Comparison of ENCODE assay signal across 11 mouse cellular contexts in the genomic region with DNA sequence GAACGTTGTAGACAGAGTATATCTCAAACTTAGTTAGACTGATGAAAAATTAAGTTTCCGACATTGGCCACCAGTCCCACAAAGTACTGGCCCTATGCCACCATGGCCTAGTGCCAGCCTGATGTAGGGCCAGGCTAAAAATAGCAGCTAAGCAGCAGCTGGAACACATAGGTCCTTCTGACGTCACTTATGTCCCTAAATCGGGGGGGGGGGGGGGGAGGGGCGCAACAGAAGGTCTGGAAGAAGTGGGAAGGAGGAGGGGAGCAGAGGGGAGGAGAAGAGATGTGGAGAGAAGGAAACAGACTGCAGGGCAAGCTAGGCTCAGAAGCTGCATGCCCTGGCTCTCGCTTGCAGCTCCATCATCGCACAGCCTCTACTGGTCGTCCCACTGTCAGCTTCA.
A peak's percentile ranks its signal among the peaks of the same experiment; 100 is the strongest.
DNase-seq lines count a peak whose midpoint lies in the region; ATAC-seq lines count a peak whose summit lies in the region.
"Had no signal": no experiment of that assay in that cellular context is flagged by ENCODE, and none has a peak within 500 bp of the region (broad histone marks: within the 10 kb centered on the region; RNA-seq: fewer than 3 reads in every experiment).

No protein-coding gene starts in this region.

- peak; percentile 55 for DNase-seq in hindbrain, embryonic 14.5 days (ENCODE audit: low spot score)
- peak; percentile 34 for DNase-seq in NIH3T3 (ENCODE audit: low read depth)
- DNase-seq in gastrocnemius, postnatal 4 days (ENCODE audit: low spot score in 2 of 2), result peak; percentile 20 to 30
- DNase-seq in kidney, postnatal 10 days, result peak; percentile 89
- no peak for DNase-seq in urinary bladder, postnatal 10 days (ENCODE audit: low spot score)
- DNase-seq in natural killer cell, adult 2 months (ENCODE audit: low spot score in 2 of 2), result no peak
- no peak for DNase-seq in spleen, postnatal 4 days (ENCODE audit: low spot score in 2 of 2)
- DNase-seq: cerebellum, adult 18-20 months had no signal

- H3K4me1 ChIP-seq in hindbrain, embryonic 14.5 days (replicated peaks; ENCODE audit: control insufficient read depth, insufficient read depth, low read length), result peaks cover 50% of the 10 kb centered on the region
- peaks cover 63% of the 10 kb centered on the region for H3K4me1 ChIP-seq in hindbrain, embryonic 13.5 days (replicated peaks)

- H3K4me3 ChIP-seq in hindbrain, embryonic 14.5 days (replicated peaks; ENCODE audit: low read length), result no peak overlapping the region
- H3K4me3 ChIP-seq in hindbrain, embryonic 13.5 days, result no peak overlapping the region
- H3K4me3 ChIP-seq: hindbrain, embryonic 12.5 days; midbrain, embryonic 10.5 days had no signal

- WGBS in hindbrain, embryonic 14.5 days, result 61% methylated on average over 7 of the region's 8 CpGs
- WGBS in hindbrain, embryonic 13.5 days, result 71% methylated on average over 7 of the region's 8 CpGs

- no peak overlapping the region for H3K27ac ChIP-seq in hindbrain, embryonic 14.5 days
- no peak overlapping the region for H3K27ac ChIP-seq in hindbrain, embryonic 13.5 days
- H3K27ac ChIP-seq: hindbrain, embryonic 12.5 days; midbrain, embryonic 10.5 days had no signal

- no peaks in the 10 kb centered on the region for H3K27me3 ChIP-seq in hindbrain, embryonic 14.5 days (ENCODE audit: control insufficient read depth, insufficient read depth, low read length)
- H3K27me3 ChIP-seq in hindbrain, embryonic 13.5 days, result no peaks in the 10 kb centered on the region
- H3K27me3 ChIP-seq: hindbrain, embryonic 12.5 days had no signal

- H3K9me3 ChIP-seq in hindbrain, embryonic 14.5 days (ENCODE audit: control insufficient read depth, low read length), result peaks cover 3% of the 10 kb centered on the region; the same call in 1 of the 2 replicates
- H3K9me3 ChIP-seq in hindbrain, embryonic 13.5 days, result no peaks in the 10 kb centered on the region
- H3K9me3 ChIP-seq: midbrain, embryonic 10.5 days had no signal

- peak; percentile 27; the same call in 1 of the 2 replicates for ATAC-seq in hindbrain, embryonic 14.5 days (ENCODE audit: low FRiP score)
- no peak for ATAC-seq in hindbrain, embryonic 13.5 days (ENCODE audit: low FRiP score)

- no peaks in the 10 kb centered on the region for H3K36me3 ChIP-seq in hindbrain, embryonic 14.5 days (replicated peaks; ENCODE audit: control insufficient read depth, insufficient read depth)
- H3K36me3 ChIP-seq in hindbrain, embryonic 13.5 days, result peaks cover 5% of the 10 kb centered on the region; the same call in 1 of the 2 replicates
- H3K36me3 ChIP-seq: hindbrain, embryonic 12.5 days had no signal

- no peak overlapping the region for H3K9ac ChIP-seq in hindbrain, embryonic 14.5 days
- no peak overlapping the region for H3K9ac ChIP-seq in hindbrain, embryonic 13.5 days
- H3K9ac ChIP-seq: hindbrain, embryonic 12.5 days had no signal

- no peak overlapping the region for H3K4me2 ChIP-seq in hindbrain, embryonic 14.5 days (replicated peaks)
- no peak overlapping the region for H3K4me2 ChIP-seq in hindbrain, embryonic 13.5 days
- H3K4me2 ChIP-seq: hindbrain, embryonic 12.5 days had no signal

Comparison
In these comparisons a context has a peak if more than half of its experiments do, and no peak if none do; other contexts are left out.
1. DNase-seq: peak in hindbrain, embryonic 14.5 days (single experiment), NIH3T3 (single experiment), gastrocnemius, postnatal 4 days (2 of 2) and kidney, postnatal 10 days (single experiment); none in urinary bladder, postnatal 10 days (single experiment), natural killer cell, adult 2 months (0 of 2) and spleen, postnatal 4 days (0 of 2).